Mouse (Mus musculus) liver, embryonic 14.5 days (tissue): Measurements from ENCODE around the gene Zfp445.

Experiments used
- CTCF ChIP-seq: IDR thresholded peaks from 2 replicates; pipeline ENCODE4 v1.5.1; 2016; ENCODE audit warnings: antibody characterized with exemption, low read depth, control low read depth
- EP300 ChIP-seq: IDR thresholded peaks from 2 replicates; pipeline ENCODE4 v1.6.1; 2016; ENCODE audit warnings: antibody characterized with exemption, low read depth

GRCm38 (mm10) chr9:122875145-122875544, 9.3 kb upstream of the Zfp445 start:
- TF ChIP-seq EP300: no peak
- no peak for TF ChIP-seq CTCF
